Mouse (Mus musculus): ENCODE measurements at regions not wholly inside any gene's neighbourhood (a gene's known extent, or its start where the extent isn't known, plus 50 kb on each side); places are given as distances from the start of the nearest gene placed in this dataset.

DNA sequence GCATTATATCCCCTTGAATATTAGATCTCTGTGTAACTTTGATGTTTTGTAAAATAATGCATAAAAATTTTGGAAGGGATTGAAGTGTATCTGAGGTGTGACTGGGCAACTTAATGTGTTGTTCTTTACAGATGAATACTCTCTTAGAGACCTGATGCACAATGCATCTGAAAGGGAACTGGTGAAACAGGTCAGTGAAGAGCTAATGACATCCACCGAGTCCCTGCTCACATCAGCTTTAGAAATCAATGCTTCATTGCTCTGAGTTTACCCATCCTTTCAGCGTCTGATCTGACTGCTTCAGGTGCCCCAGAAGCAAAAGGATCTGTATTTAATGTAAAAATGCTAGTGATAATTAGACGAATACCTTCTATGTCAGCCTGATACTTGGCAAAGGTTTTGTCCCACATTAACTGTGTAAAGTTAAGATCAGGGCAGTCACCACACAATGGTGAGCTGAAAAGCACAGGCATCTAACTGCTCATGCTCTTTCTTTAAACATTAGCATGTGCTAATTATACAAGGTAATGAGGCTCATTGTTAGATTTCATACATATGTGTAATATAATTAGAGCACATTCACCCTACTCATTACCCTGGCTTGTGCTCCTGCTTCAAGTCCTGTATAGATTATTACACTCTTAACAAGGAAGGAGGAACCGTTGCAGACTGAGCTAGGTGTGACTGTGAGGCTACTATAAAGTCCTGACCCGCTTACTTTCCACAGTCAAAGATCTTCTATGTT lies 204.6 kb upstream of the Tlr4 start:
- 82% methylated on average over 5 of the region's 5 CpGs for WGBS
- TF ChIP-seq CTCF (IDR thresholded peaks at IDR 0.05; ENCODE audit: borderline replicate concordance, insufficient read depth, low read depth, low read length) (no peak), POLR2A (IDR thresholded peaks at IDR 0.05; ENCODE audit: borderline replicate concordance, insufficient read depth, low read length) (no peak)
- H3K27ac ChIP-seq (ENCODE audit: insufficient read depth, low read length): no peak overlapping the region
- DNase-seq: no peak
- peaks cover 17% of the 10 kb centered on the region; the same call in 1 of the 2 replicates for H3K4me1 ChIP-seq (ENCODE audit: control insufficient read depth, insufficient read depth, low read length)
- H3K27me3 ChIP-seq (ENCODE audit: control insufficient read depth, insufficient read depth, low read length): no peaks in the 10 kb centered on the region
- H3K4me3 ChIP-seq (replicated peaks; ENCODE audit: insufficient read depth, low read depth, low read length): no peak overlapping the region

GRCm38 (mm10) chr4:66618811-66619440 lies 208.5 kb upstream of the Tlr4 start:
- H3K27ac ChIP-seq (ENCODE audit: insufficient read depth, low read length): peak overlapping the region; percentile 74; the same call in 1 of the 2 replicates
- TF ChIP-seq POLR2A (IDR thresholded peaks at IDR 0.05; ENCODE audit: borderline replicate concordance, insufficient read depth, low read length) (no peak), CTCF (IDR thresholded peaks at IDR 0.05; ENCODE audit: borderline replicate concordance, insufficient read depth, low read depth, low read length) (no peak)
- H3K4me3 ChIP-seq (replicated peaks; ENCODE audit: insufficient read depth, low read depth, low read length): no peak overlapping the region
- no peaks in the 10 kb centered on the region for H3K27me3 ChIP-seq (ENCODE audit: control insufficient read depth, insufficient read depth, low read length)
- 28% methylated on average over 2 of the region's 2 CpGs for WGBS
- H3K4me1 ChIP-seq (ENCODE audit: control insufficient read depth, insufficient read depth, low read length): peaks cover 17% of the 10 kb centered on the region; the same call in 1 of the 2 replicates
- DNase-seq: peak; percentile 31 to 87

GRCm38 (mm10) chr4:66617743-66618736 lies 209.3 kb upstream of the Tlr4 start:
- no peaks in the 10 kb centered on the region for H3K27me3 ChIP-seq (ENCODE audit: control insufficient read depth, insufficient read depth, low read length)
- TF ChIP-seq POLR2A (IDR thresholded peaks at IDR 0.05; ENCODE audit: borderline replicate concordance, insufficient read depth, low read length) (no peak), CTCF (IDR thresholded peaks at IDR 0.05; ENCODE audit: borderline replicate concordance, insufficient read depth, low read depth, low read length) (no peak)
- H3K27ac ChIP-seq (ENCODE audit: insufficient read depth, low read length): peak overlapping the region; percentile 47; the same call in 1 of the 2 replicates
- H3K4me3 ChIP-seq (replicated peaks; ENCODE audit: insufficient read depth, low read depth, low read length): no peak overlapping the region
- peaks cover 17% of the 10 kb centered on the region; the same call in 1 of the 2 replicates for H3K4me1 ChIP-seq (ENCODE audit: control insufficient read depth, insufficient read depth, low read length)
- 50% methylated on average over 7 of the region's 7 CpGs for WGBS
- peak; percentile 24 to 31 for DNase-seq

DNA sequence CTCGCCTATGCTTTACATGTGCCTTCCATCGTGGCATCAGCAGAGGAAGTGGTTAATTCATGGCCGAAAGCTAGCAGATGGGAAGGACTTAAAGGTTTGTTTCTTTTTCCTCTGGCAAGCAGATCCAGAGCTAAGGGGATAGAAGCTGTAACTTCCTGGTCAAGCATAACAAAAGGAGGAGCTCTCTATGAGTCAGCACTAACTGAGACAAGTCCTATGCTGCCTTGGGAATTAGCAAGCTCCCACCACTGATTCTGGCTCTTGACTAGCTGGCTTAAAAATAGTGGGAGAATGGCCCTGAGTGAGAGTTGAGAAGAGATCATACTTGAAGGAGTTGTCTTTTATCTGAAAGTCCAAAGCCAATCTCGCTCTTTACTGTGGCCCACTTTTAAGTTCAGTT lies 210.3 kb upstream of the Tlr4 start:
- Histone ChIP-seq H3K27me3 (ENCODE audit: control insufficient read depth, insufficient read depth, low read length) (no peaks in the 10 kb centered on the region), H3K27ac (ENCODE audit: insufficient read depth, low read length) (no peak overlapping the region), H3K4me3 (replicated peaks; ENCODE audit: insufficient read depth, low read depth, low read length) (no peak overlapping the region), H3K4me1 (ENCODE audit: control insufficient read depth, insufficient read depth, low read length) (peaks cover 17% of the 10 kb centered on the region; the same call in 1 of the 2 replicates)
- DNase-seq: no peak
- WGBS: 87% methylated on average over 4 of the region's 4 CpGs
- TF ChIP-seq POLR2A (IDR thresholded peaks at IDR 0.05; ENCODE audit: borderline replicate concordance, insufficient read depth, low read length) (no peak), CTCF (IDR thresholded peaks at IDR 0.05; ENCODE audit: borderline replicate concordance, insufficient read depth, low read depth, low read length) (no peak)

DNA sequence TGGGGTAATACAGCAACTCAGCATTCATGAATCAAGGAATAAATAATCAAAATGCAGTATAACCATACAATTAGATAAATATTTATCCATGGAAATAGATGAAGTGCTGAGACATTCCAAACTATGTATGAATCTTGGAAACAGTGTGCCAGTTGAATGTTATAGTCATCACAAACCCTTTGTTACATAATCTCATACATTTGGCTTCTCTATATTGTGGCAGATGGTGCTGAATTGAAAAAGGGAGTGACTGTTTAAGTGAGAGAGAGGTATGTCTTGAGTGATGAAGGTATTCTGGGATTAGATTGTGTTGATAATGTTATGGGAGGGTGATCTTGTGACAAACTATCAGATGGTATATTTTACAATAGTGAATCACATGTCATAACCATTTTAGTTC lies 200.4 kb upstream of the Astn2 start:
- Histone ChIP-seq H3K4me1 (ENCODE audit: control insufficient read depth, insufficient read depth, low read length) (peaks cover 5% of the 10 kb centered on the region; the same call in 1 of the 2 replicates), H3K4me3 (replicated peaks; ENCODE audit: insufficient read depth, low read depth, low read length) (no peak overlapping the region), H3K27ac (ENCODE audit: insufficient read depth, low read length) (no peak overlapping the region), H3K27me3 (ENCODE audit: control insufficient read depth, insufficient read depth, low read length) (no peaks in the 10 kb centered on the region)
- DNase-seq: peak in 1 of 2 experiments; percentile 70
- TF ChIP-seq CTCF (IDR thresholded peaks at IDR 0.05; ENCODE audit: borderline replicate concordance, insufficient read depth, low read depth, low read length) (no peak), POLR2A (IDR thresholded peaks at IDR 0.05; ENCODE audit: borderline replicate concordance, insufficient read depth, low read length) (no peak)

DNA sequence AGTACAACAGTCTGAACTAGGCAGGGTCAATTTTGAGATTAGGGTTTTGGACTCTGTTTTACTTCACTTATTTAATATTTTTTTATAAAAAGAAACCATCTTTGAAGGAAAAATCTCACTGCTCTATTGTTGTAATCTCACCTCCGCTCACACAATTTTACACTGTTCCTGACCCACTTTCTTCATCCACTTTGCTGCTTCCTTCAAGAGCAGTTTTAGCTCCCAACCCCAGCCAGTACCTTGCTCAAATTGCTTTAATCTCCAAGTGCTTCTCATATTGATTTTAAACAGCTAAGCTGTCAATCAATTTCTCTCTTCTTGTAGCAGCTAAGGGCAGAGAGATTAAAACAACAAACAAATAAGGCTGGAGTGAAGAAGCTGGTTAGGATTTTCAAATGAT lies 194.3 kb upstream of the Astn2 start:
- 95% methylated on average over 1 of the region's 1 CpGs for WGBS

DNA sequence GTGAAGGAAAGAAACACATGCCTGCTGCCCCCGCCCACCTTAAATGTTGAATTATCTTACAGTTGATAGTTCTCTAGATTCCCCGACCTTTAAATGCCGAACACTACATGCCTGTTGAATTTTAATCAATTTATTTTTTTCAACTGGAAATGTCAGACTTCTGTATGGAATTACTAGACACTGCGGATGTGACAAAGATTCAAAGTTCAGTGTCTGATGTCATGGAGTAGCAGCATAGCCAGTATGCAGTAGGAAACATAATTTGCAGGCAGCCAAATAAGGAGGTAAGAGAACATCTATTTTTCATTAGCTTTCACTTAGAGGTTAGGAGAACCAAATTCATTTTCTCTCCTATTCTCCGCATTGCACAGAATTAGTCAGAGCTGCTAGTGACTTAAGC lies 182.2 kb upstream of the Astn2 start:
- no peaks in the 10 kb centered on the region; the same call in 1 of the 2 replicates for H3K4me1 ChIP-seq (ENCODE audit: control insufficient read depth, insufficient read depth, low read length)
- no peak overlapping the region for H3K4me3 ChIP-seq (replicated peaks; ENCODE audit: insufficient read depth, low read depth, low read length)
- DNase-seq: no peak
- TF ChIP-seq CTCF (IDR thresholded peaks at IDR 0.05; ENCODE audit: borderline replicate concordance, insufficient read depth, low read depth, low read length) (no peak), POLR2A (IDR thresholded peaks at IDR 0.05; ENCODE audit: borderline replicate concordance, insufficient read depth, low read length) (no peak)
- no peak overlapping the region for H3K27ac ChIP-seq (ENCODE audit: insufficient read depth, low read length)
- WGBS: 85% methylated on average over 5 of the region's 5 CpGs
- no peaks in the 10 kb centered on the region for H3K27me3 ChIP-seq (ENCODE audit: control insufficient read depth, insufficient read depth, low read length)

More for the DNA sequence above, 194.3 kb upstream of the Astn2 start:
- H3K4me3 ChIP-seq (replicated peaks; ENCODE audit: insufficient read depth, low read depth, low read length): no peak overlapping the region
- no peaks in the 10 kb centered on the region for H3K4me1 ChIP-seq (ENCODE audit: control insufficient read depth, insufficient read depth, low read length)
- no peaks in the 10 kb centered on the region for H3K27me3 ChIP-seq (ENCODE audit: control insufficient read depth, insufficient read depth, low read length)
- DNase-seq: no peak
- no peak for TF ChIP-seq POLR2A (IDR thresholded peaks at IDR 0.05; ENCODE audit: borderline replicate concordance, insufficient read depth, low read length)
- no peak for TF ChIP-seq CTCF (IDR thresholded peaks at IDR 0.05; ENCODE audit: borderline replicate concordance, insufficient read depth, low read depth, low read length)
- H3K27ac ChIP-seq (ENCODE audit: insufficient read depth, low read length): no peak overlapping the region
